Mouse (Mus musculus) megakaryocyte, embryonic 14.5 days (primary cell): ENCODE data around the gene Pdss2.

ENCODE experiments used
- FLI1 ChIP-seq: IDR thresholded peaks from 2 replicates; pipeline ENCODE4 v1.6.1; 2012; ENCODE audit warnings: low read length, inconsistent platforms, mixed read lengths
- GATA1 ChIP-seq: IDR thresholded peaks from 3 replicates; pipeline ENCODE4 v1.6.1; 2012; ENCODE audit warnings: mixed read lengths, low read length, inconsistent platforms, borderline replicate concordance

DNA sequence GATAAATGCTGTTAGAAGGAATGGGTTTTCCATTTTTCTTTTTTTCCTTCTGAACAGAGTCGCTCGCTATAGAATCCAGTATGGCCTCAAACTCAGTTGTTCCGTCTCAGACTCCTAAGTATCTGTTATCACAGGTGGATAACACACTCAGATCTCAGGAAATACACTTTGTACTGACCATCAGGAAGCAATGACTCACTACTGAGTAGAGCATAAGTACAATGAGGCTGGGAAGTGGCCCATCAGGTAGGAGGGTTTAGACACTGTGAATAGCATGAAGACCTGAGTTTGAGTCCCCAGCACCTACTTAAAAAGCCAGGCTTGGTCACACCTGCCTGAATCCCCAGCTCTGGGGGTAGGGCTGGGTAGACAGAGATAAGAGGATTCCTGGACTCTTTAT is 227.4 kb downstream of the Pdss2 start:
- TF ChIP-seq GATA1 (no peak), FLI1 (no peak)
